Mouse (Mus musculus) erythroblast, embryonic 14.5 days (primary cell): Measurements from ENCODE around the gene Gm9970. TPM values are rescaled to one million over a fixed set of nuclear protein-coding genes. Genes with fewer than 3 reads are reported as not detected.

Source experiments
- H3K27me3 ChIP-seq: 2 replicates; pipeline ENCODE4 v1.6.1; 2012; ENCODE audit warnings: inconsistent platforms; ENCODE audit not compliant: control insufficient read depth
- H3K36me3 ChIP-seq: 2 replicates; pipeline ENCODE4 v1.6.1; 2012; ENCODE audit warnings: mild to moderate bottlenecking, inconsistent platforms; ENCODE audit not compliant: control insufficient read depth
- H3K4me1 ChIP-seq: 2 replicates; pipeline ENCODE4 v1.6.1; 2012; ENCODE audit warnings: inconsistent platforms; ENCODE audit not compliant: control insufficient read depth
- H3K4me3 ChIP-seq: replicated peaks from 2 replicates; pipeline ENCODE3; 2012; ENCODE audit warnings: moderate library complexity, mild to moderate bottlenecking, inconsistent platforms
- H3K9me3 ChIP-seq: 2 replicates; pipeline ENCODE4 v1.6.1; 2012; ENCODE audit warnings: low read length, inconsistent platforms, mixed read lengths; ENCODE audit not compliant: control insufficient read depth
- GATA1 ChIP-seq: IDR thresholded peaks from 2 replicates; pipeline ENCODE4 v1.6.1; 2012; ENCODE audit warnings: low read length, inconsistent platforms, mixed read lengths
- TAL1 ChIP-seq: IDR thresholded peaks from 3 replicates; pipeline ENCODE4 v1.6.1; 2012; ENCODE audit warnings: low read length, inconsistent platforms, mixed read lengths
- polyA plus RNA-seq: library from polyadenylated mRNA; stranded (reverse); fragments of >175 nt; gene quantifications from 2 replicates; pipeline ENCODE4 v1.2.3, GENCODE M21; 2012

The Gm9970 gene
- polyA plus RNA-seq, 1 experiment: not detected

GRCm38 (mm10) chr5:31242191-31242590, 1.2 kb upstream of the Gm9970 start:
- peaks cover 37% of the 10 kb centered on the region for H3K36me3 ChIP-seq
- H3K4me3 ChIP-seq: peak overlapping the region; percentile 94
- peaks cover under 1% of the 10 kb centered on the region; the same call in 1 of the 2 replicates for H3K27me3 ChIP-seq
- no peaks in the 10 kb centered on the region for H3K9me3 ChIP-seq
- peaks cover 29% of the 10 kb centered on the region for H3K4me1 ChIP-seq
- TF ChIP-seq TAL1 (no peak), GATA1 (no peak)

GRCm38 (mm10) chr5:31241522-31242034, 546 bp upstream of the Gm9970 start:
- peaks cover 29% of the 10 kb centered on the region for H3K4me1 ChIP-seq
- no peaks in the 10 kb centered on the region for H3K9me3 ChIP-seq
- peak overlapping the region; percentile 94 for H3K4me3 ChIP-seq
- H3K27me3 ChIP-seq: peaks cover 2% of the 10 kb centered on the region; the same call in 1 of the 2 replicates
- TF ChIP-seq TAL1 (no peak), GATA1 (no peak)
- peaks cover 31% of the 10 kb centered on the region for H3K36me3 ChIP-seq

- TF ChIP-seq GATA1 (no peak), TAL1 (no peak)
- Histone ChIP-seq H3K4me1 (peaks cover 4% of the 10 kb centered on the region), H3K9me3 (no peaks in the 10 kb centered on the region), H3K4me3 (no peak overlapping the region), H3K36me3 (no peaks in the 10 kb centered on the region), H3K27me3 (0 out of 2 replicates have a peak, but pooled peaks cover 2% of the 10 kb centered on the region)
Measured at GRCm38 (mm10) chr5:31226641-31227040, 14.4 kb downstream of the Gm9970 start.

GRCm38 (mm10) chr5:31222696-31223095, 18.3 kb downstream of the Gm9970 start:
- TF ChIP-seq TAL1 (no peak), GATA1 (no peak)
- H3K27me3 ChIP-seq: no peaks in the 10 kb centered on the region
- H3K4me3 ChIP-seq: no peak overlapping the region
- H3K4me1 ChIP-seq: peaks cover 30% of the 10 kb centered on the region
- H3K36me3 ChIP-seq: peaks cover under 1% of the 10 kb centered on the region
- no peaks in the 10 kb centered on the region for H3K9me3 ChIP-seq

GRCm38 (mm10) chr5:31221304-31221945, 19.6 kb downstream of the Gm9970 start:
- peak overlapping the region; percentile 68 for H3K4me3 ChIP-seq
- H3K36me3 ChIP-seq: peaks cover 9% of the 10 kb centered on the region
- TF ChIP-seq TAL1 (no peak), GATA1 (no peak)
- no peaks in the 10 kb centered on the region for H3K9me3 ChIP-seq
- H3K27me3 ChIP-seq: no peaks in the 10 kb centered on the region
- H3K4me1 ChIP-seq: peaks cover 38% of the 10 kb centered on the region

- TF ChIP-seq TAL1 (no peak), GATA1 (no peak)
- peaks cover 44% of the 10 kb centered on the region for H3K4me1 ChIP-seq
Measured at GRCm38 (mm10) chr5:31220448-31221303, 20.4 kb downstream of the Gm9970 start, which contains the start of gene Ppm1g. TSS of gene Ppm1g (minus strand) at chr5:31220687.

GRCm38 (mm10) chr5:31219911-31220447, 21.1 kb downstream of the Gm9970 start:
- Histone ChIP-seq H3K27me3 (no peaks in the 10 kb centered on the region), H3K4me3 (peak overlapping the region; percentile 68), H3K36me3 (peaks cover 23% of the 10 kb centered on the region), H3K4me1 (peaks cover 50% of the 10 kb centered on the region), H3K9me3 (no peaks in the 10 kb centered on the region)
- TF ChIP-seq GATA1: no peak
- no peak for TF ChIP-seq TAL1

More at GRCm38 (mm10) chr5:31220448-31221303, 20.4 kb downstream of the Gm9970 start, which contains the start of gene Ppm1g:
- Histone ChIP-seq H3K27me3 (no peaks in the 10 kb centered on the region), H3K36me3 (peaks cover 16% of the 10 kb centered on the region), H3K4me3 (peak within 1 kb of the TSS; percentile 68), H3K9me3 (no peaks in the 10 kb centered on the region)

- Histone ChIP-seq H3K4me3 (peak overlapping the region; percentile 68), H3K36me3 (peaks cover 28% of the 10 kb centered on the region), H3K27me3 (no peaks in the 10 kb centered on the region), H3K9me3 (no peaks in the 10 kb centered on the region), H3K4me1 (peaks cover 55% of the 10 kb centered on the region)
- TF ChIP-seq TAL1 (no peak), GATA1 (no peak)
Measured at GRCm38 (mm10) chr5:31219474-31219873, 21.6 kb downstream of the Gm9970 start.
